Mouse (Mus musculus) telencephalon, adult 2 months (tissue): ENCODE measurements around the gene 1700093K21Rik.
"Not testable (repeated sequence)": the region's sequence is repeated elsewhere in the genome, so short reads cannot be mapped to it uniquely, and the experiment has no call there.

Experiments
- DNase-seq: peaks from one replicate; pipeline ENCODE4 v3.0.0-alpha.2; 2011; ENCODE audit warnings: low read depth, low spot score

The 1700093K21Rik gene

GRCm38 (mm10) chr11:23520473-23521205, at the start of gene 1700093K21Rik:
Gene 1700093K21Rik, minus strand, starts transcription at chr11:23521155.
- DNase-seq, result no peak

GRCm38 (mm10) chr11:23570130-23570529, 49.2 kb upstream of the 1700093K21Rik start:
- no peak for DNase-seq

DNA sequence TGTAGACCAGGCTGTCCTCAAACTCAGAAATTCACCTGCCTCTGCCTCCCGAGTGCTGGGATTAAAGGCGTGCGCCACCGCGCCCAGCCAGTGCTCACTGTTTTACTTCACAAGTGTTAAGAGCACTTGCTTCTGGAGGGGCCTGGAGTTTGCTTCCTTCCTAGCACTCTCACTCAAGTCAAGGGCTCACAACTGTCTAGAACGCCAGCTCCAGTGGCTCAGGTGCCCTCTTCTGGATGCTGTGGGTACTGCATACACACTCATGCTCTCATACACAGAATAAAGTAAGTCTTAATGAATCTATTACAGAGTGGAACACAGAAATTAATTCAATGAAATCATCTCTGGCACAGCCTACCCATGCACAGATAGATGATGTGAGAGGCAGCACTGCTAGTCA, 44.8 kb upstream of the 1700093K21Rik start:
- peak; percentile 52 for DNase-seq

DNA sequence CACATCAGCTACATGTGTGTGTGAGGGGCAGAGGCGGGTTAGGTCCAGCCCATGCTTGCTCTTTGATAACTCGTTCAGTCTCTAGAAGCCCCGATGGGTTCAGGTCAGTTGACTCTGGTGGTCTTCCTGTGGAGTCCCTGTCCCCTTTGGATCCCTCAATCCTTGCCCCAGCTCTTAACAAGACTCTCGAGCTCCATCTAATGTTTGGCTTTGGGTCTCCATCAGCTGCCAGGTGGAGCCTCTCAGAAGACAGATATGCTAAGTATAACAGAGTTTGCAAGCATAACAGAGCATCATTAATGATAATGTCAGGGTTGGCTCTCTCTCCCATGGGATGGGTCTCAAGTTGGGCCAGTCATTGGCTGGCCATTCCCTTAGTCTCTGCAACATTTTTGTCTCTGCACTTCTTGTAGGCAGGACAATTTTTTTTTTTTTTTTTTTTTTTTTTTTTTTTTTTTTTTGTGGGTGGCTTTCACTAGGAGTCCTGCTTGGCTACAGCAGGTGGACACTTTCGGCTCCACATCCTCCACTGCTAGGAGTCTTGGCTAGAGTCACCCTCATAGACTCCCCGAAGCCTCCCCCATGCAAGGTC, 36.2 kb upstream of the 1700093K21Rik start:
- DNase-seq, result no peak

GRCm38 (mm10) chr11:23537446-23537845, 16.5 kb upstream of the 1700093K21Rik start:
- no peak for DNase-seq

DNA sequence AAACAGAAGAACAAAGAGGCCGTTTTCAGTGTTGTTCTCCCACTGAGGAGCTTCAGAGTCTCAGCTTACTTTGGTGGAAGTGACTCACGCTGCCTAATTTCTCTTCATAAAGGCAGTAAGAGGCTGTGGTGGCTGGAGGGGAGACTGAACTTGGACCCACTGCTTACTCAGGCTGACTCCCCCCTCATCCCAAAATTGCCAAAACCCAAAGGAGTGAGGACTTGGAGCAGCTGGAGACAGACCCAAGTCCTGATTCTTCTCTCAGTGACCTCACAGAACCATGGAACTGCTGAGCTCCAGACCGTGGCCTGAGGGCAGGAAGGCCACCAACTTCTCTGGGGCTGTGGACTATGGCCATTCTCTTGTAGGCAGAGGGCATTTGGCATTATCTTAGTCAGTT, 2.0 kb downstream of the 1700093K21Rik start:
- DNase-seq, result no peak

DNA sequence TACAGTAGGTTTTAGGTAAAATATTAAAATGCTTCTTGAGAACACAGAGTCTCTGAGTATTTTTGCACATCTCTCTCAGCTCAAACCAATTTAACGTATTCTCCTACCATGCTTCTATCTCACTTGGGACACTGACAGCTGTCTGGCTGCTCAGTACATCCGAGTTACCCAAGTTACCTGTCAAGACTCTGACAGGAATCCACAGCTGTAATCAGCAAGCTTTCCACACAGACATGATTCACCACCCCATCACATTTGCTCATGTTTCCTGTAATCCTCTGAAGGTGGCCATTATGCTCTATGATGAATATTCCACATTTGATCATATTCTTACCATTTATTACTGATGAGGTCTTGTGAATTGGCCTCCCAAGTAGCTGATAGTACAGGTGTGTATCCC, 5.6 kb downstream of the 1700093K21Rik start:
- no peak for DNase-seq

GRCm38 (mm10) chr11:23514785-23515184, 6.2 kb downstream of the 1700093K21Rik start:
- not testable (repeated sequence) for DNase-seq

DNA sequence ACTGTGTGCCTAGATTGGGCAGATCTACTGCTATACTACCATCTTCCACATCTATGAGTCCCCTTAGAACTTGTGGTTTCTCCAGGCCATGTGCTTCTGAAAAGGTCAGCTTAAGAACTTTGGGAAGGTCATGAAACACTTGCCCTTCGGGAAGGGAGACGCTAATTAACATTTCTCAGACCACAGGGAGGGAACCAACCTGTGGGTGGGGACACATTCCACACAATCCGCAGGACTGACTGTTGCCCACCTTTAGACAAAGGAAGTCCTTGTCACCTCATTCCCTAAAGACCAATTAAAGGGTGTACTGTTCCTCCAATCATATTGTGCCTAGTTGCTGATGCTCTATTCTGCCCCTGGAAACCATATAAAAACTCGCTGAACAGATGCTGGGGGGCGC, 16.2 kb downstream of the 1700093K21Rik start:
- not testable (repeated sequence) for DNase-seq

- DNase-seq, result no peak
These were observed 22.3 kb downstream of the 1700093K21Rik start for GRCm38 (mm10) chr11:23498609-23499008.

GRCm38 (mm10) chr11:23497718-23498509, 23.0 kb downstream of the 1700093K21Rik start, which contains the start of gene Ahsa2:
Gene Ahsa2, minus strand, starts transcription at chr11:23498030.
- DNase-seq, result peak; percentile 89

GRCm38 (mm10) chr11:23497335-23497717, 23.6 kb downstream of the 1700093K21Rik start:
- DNase-seq, result peak; percentile 44

- DNase-seq, result no peak
These were observed 24.3 kb downstream of the 1700093K21Rik start for GRCm38 (mm10) chr11:23496661-23497060.

GRCm38 (mm10) chr11:23495231-23495630, 25.7 kb downstream of the 1700093K21Rik start:
- DNase-seq, result no peak

GRCm38 (mm10) chr11:23492048-23492790, 28.7 kb downstream of the 1700093K21Rik start:
- no peak for DNase-seq

DNA sequence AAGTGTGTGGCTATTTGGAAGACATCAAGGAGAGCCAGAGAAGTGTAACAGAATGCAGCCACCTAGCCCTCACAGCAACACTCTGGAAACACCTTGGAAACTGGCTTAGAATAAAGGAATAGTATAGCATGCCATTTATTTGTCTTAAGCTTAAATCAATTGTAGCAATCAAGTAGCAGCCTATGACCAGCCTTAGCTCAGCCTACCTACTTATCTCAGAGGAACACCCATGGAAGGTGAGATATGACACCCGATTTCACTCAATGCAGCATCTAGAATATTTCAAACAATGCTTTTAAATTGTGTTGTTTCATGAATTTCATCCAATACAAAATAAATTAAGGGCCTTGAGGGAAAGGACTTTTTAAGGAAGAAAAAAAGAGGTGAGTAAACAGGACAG, 31.0 kb downstream of the 1700093K21Rik start:
- DNase-seq, result no peak
